In the genomic region with DNA sequence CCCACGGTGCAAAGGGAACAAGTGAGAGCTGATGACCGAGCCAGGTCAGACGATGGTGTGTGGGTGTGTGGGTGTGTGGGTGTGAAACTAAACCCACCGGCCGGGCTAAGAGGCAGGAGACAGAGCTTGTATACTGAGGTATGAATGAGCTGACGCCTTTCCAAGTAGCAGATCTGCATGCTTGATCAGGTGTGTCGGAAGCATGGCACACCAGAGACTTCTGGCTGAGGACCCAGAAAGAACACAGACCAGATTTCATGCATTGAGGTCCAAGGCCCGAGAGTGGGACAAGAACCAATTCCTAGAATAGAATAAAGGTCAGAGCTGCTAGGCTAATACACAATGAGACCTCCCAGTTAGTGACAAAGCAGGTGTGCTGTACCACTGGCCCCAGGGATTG, we compare ENCODE assay signal across 32 mouse cellular contexts. TPM values are rescaled to one million over a fixed set of nuclear protein-coding genes. Genes with fewer than 3 reads are reported as not detected.
"Had no signal": no experiment of that assay in that cellular context is flagged by ENCODE, and none has a peak within 500 bp of the region (broad histone marks: within the 10 kb centered on the region; RNA-seq: fewer than 3 reads in every experiment).

No protein-coding gene starts in this region.

- H3K27ac ChIP-seq: heart, embryonic 13.5 days; heart, embryonic 15.5 days; hindbrain, embryonic 10.5 days; hindbrain, embryonic 12.5 days; hindbrain, embryonic 13.5 days; hindbrain, embryonic 14.5 days; hindbrain, embryonic 15.5 days; hindbrain, postnatal 0 days; intestine, embryonic 15.5 days; kidney, embryonic 15.5 days; kidney, postnatal 0 days; layer of hippocampus, adult 2 months had no signal

- DNase-seq: heart, postnatal 10 days; heart, postnatal 14 days; heart, postnatal 36 days; heart, postnatal 4 days; kidney, adult 11 months; kidney, adult 18-20 months; kidney, adult 2 months; kidney, adult 8-10 months; kidney, adult 9 months; kidney, postnatal 10 days; kidney, postnatal 14 days; kidney, postnatal 25 days; kidney, postnatal 36 days; kidney, postnatal 4 days; layer of hippocampus, adult 9-11 months; layer of hippocampus, postnatal 36 days had no signal

- H3K4me3 ChIP-seq: heart, embryonic 12.5 days; heart, embryonic 13.5 days; heart, embryonic 15.5 days; hindbrain, embryonic 10.5 days; hindbrain, embryonic 12.5 days; hindbrain, embryonic 13.5 days; hindbrain, embryonic 15.5 days; intestine, embryonic 15.5 days; kidney, embryonic 15.5 days; layer of hippocampus, adult 2 months had no signal

RNA-seq across cellular contexts. Expression of gene Nme9, which starts 12.2 kb away (rescaled TPM):
- total RNA-seq: heart, postnatal 10 days; heart, postnatal 25 days; heart, postnatal 36 days; heart, postnatal 4 days; hematopoietic stem cell, adult 5-6 weeks; left cerebral cortex, adult 18-20 months had no signal
